Mouse (Mus musculus) liver, postnatal 0 days (tissue): ENCODE results near the gene Hmbs. TPM values are rescaled to one million over a fixed set of nuclear protein-coding genes. Genes with fewer than 3 reads are reported as not detected.
A peak's percentile ranks its signal among the peaks of the same experiment; 100 is the strongest.
"Not testable (repeated sequence)": the region's sequence is repeated elsewhere in the genome, so short reads cannot be mapped to it uniquely, and the experiment has no call there.

Experiments
- ATAC-seq: fragments of 200-750 bp; cut with Nextera tagmentation; 2 replicates; pipeline ENCODE4 v1.8.0; 2017; ENCODE audit warnings: mild to moderate bottlenecking, moderate library complexity
- DNase-seq: peaks from one replicate; pipeline ENCODE4 v3.0.0-alpha.2; 2016
- H3K27ac ChIP-seq: fragments of 300-500 bp; sonication (generic); 2 replicates; pipeline ENCODE4 v1.5.1; 2014; ENCODE audit warnings: antibody characterized with exemption, moderate library complexity, mild to moderate bottlenecking, low read depth
- H3K27me3 ChIP-seq: fragments of 300-500 bp; sonication (generic); 2 replicates; pipeline ENCODE4 v1.6.1; 2014; ENCODE audit warnings: low read length, control low read depth, mixed read lengths; ENCODE audit not compliant: insufficient read depth
- H3K36me3 ChIP-seq: fragments of 300-500 bp; sonication (generic); replicated peaks from 2 replicates; pipeline ENCODE4 v1.6.1; 2014; ENCODE audit warnings: mild to moderate bottlenecking, control low read depth, low read length, moderate library complexity, mixed read lengths; ENCODE audit not compliant: insufficient read depth
- H3K4me1 ChIP-seq: fragments of 300-500 bp; sonication (generic); 2 replicates; pipeline ENCODE4 v1.6.1; 2014; ENCODE audit warnings: antibody characterized with exemption, mild to moderate bottlenecking, control low read depth; ENCODE audit not compliant: insufficient read depth
- H3K4me2 ChIP-seq: fragments of 300-500 bp; sonication (generic); 2 replicates; pipeline ENCODE4 v1.6.1; 2014; ENCODE audit warnings: low read depth, mild to moderate bottlenecking, low read length, moderate library complexity, mixed read lengths
- H3K4me3 ChIP-seq: fragments of 300-500 bp; sonication (generic); 2 replicates; pipeline ENCODE4 v1.5.1; 2014; ENCODE audit warnings: low read depth, low read length
- H3K9ac ChIP-seq: fragments of 300-500 bp; sonication (generic); replicated peaks from 2 replicates; pipeline ENCODE4 v1.6.1; 2014; ENCODE audit warnings: mild to moderate bottlenecking, moderate library complexity
- H3K9me3 ChIP-seq: fragments of 300-500 bp; sonication (generic); 2 replicates; pipeline ENCODE4 v1.6.1; 2016; ENCODE audit warnings: mild to moderate bottlenecking, control low read depth, low read length, mixed read lengths
- CTCF ChIP-seq: sonication (generic); IDR thresholded peaks from 2 replicates; pipeline ENCODE4 v1.5.1; 2016; ENCODE audit warnings: antibody characterized with exemption, low read depth
- EP300 ChIP-seq: IDR thresholded peaks from 2 replicates; pipeline ENCODE4 v1.6.1; 2016; ENCODE audit warnings: antibody characterized with exemption, low read depth, mild to moderate bottlenecking
- WGBS: fragments of 180-500 bp; shearing (Covaris S2); extraction: QIAGEN DNeasy Blood & Tissue Kit; methylation state at CpG from one replicate; pipeline ENCODE4 v1.1.7; 2014; ENCODE audit not compliant: insufficient replicate concordance; 5-methylcytosine and 5-hydroxymethylcytosine counted together
- polyA plus RNA-seq: library from polyadenylated mRNA; unstranded; fragments of >200 nt; fragmentation: Nextera tagmentation; extraction: Ambion mirVana; gene quantifications from 2 replicates; pipeline ENCODE4 v1.2.1, GENCODE M21; 2015

Hmbs gene
- polyA plus RNA-seq, 1 experiment from 2014 or later, result 539 TPM

DNA sequence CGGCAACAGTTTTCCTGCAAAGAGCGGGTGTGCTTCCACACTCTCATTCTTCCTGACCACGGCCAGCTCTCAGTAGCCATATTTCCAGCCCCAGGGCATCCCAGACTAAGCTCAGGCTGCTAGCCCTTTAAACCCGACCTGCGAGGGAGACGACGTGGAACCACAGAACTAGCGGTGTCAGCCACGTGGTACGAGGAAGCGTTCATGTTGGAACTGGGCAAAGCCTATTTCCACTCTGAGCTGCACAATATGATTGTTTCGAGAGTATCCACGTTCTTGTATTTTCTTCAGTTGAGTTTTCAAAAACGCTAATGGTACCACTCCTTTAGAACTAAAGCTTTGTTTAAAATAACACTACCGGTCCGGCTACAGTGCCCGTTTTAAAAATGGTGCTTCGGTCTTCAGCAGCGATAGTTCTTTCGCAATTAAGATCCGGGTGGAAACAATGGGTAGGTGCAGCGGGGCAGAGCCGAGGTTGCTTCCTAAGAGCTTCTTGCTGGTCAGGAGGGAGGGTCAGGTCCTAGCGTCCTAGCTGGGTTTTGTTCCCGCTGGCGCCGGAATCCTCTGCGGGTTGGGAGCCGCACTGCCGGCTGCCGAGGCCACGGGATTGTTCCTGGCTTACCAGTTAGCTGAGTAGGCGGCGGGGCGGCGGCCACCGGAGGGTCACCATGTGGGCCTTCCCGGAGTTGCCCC lies 17.5 kb downstream of the Hmbs start:
- H3K9me3 ChIP-seq, result no peaks in the 10 kb centered on the region
- peak overlapping the region; percentile 86 for H3K4me3 ChIP-seq
- peak overlapping the region; percentile 93 for H3K27ac ChIP-seq
- H3K27me3 ChIP-seq, result no peaks in the 10 kb centered on the region
- peaks cover 15% of the 10 kb centered on the region for H3K4me1 ChIP-seq
- under 1% methylated on average over 38 of the region's 38 CpGs for WGBS
- ATAC-seq, result peak; percentile 93
- H3K9ac ChIP-seq, result peak overlapping the region; percentile 90
- peaks cover 15% of the 10 kb centered on the region for H3K36me3 ChIP-seq
- TF ChIP-seq CTCF (no peak), EP300 (peak; percentile 56)
- peak; percentile 80 for DNase-seq
- peak overlapping the region; percentile 87 for H3K4me2 ChIP-seq

DNA sequence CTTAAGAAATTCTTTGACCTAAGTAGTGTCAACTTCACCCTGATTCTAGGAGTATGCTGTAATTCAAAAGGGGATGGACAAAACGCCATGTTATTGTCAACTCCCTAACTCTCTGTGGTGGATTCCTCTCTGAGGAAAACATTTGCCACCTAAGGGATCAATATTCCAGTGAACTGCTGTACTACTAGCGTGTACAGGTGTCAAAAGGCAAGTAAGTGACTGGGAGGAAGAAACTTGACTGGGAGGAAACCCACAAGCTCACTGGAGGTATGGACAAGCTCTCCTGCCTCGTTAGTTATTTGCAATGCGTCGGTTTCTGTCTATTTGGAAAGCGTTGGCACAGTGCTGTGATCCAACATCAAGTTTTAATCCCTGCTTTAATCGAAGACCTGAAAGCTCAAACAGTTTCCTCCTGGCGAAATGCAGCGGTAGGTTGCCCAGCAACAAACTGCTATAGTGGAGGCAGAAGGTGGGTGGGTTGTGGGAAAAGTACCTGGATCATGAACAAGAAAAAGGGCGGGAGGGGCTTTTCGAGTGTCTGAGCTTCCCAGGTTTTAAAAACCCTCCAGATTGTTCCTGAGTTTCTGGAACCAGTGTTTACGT lies 18.2 kb downstream of the Hmbs start, which contains the start of gene Dpagt1:
TSS of gene Dpagt1 (plus strand) at position 252 of the 603 bp plus-strand sequence.
- Histone ChIP-seq H3K36me3 (peaks cover 10% of the 10 kb centered on the region), H3K27ac (peak within 1 kb of the TSS; percentile 93), H3K4me3 (peak within 1 kb of the TSS; percentile 86), H3K27me3 (no peaks in the 10 kb centered on the region), H3K4me1 (peaks cover 21% of the 10 kb centered on the region), H3K9ac (peak within 1 kb of the TSS; percentile 90), H3K4me2 (peak within 1 kb of the TSS; percentile 87), H3K9me3 (no peaks in the 10 kb centered on the region)
- peak; percentile 42 for ATAC-seq
- WGBS, result 4% methylated on average over 12 of the region's 12 CpGs
- TF ChIP-seq CTCF, result no peak
- no peak for TF ChIP-seq EP300
- DNase-seq, result no peak

- Histone ChIP-seq H3K4me1 (peaks cover 26% of the 10 kb centered on the region), H3K9ac (0 out of 2 replicates have a peak overlapping the region, but pooled peaks have one; percentile 90), H3K4me2 (peak overlapping the region; percentile 87; the same call in 1 of the 2 replicates), H3K27ac (peak overlapping the region; percentile 93)
- WGBS, result 59% methylated on average over 6 of the region's 8 CpGs
- H3K9me3 ChIP-seq, DNase-seq, H3K27me3 ChIP-seq, H3K4me3 ChIP-seq, ATAC-seq, H3K36me3 ChIP-seq: not testable (repeated sequence)
Observed at GRCm38 (mm10) chr9:44325032-44325767, 18.8 kb downstream of the Hmbs start.

DNA sequence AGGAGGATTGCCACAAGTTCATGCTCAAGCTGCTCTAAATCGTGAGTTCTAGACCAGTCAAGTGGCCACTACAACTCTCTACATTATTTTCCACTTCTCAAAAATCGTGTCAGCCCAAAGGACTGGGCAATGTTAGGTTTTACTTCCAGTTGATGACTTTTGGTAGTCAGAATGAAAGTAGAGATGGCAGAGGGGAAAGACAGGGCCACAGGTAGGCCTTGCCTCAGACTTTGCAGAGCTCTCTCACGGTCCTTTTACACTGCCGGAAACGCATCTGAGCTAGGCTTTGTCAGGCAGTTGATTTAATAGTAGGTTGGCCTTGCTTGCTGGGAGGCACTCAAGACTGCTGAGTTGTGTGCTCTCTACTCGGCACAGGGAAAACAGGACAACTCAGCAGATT lies 19.9 kb downstream of the Hmbs start:
- 86% methylated on average over 6 of the region's 6 CpGs for WGBS

GRCm38 (mm10) chr9:44323656-44324055 lies 20.4 kb downstream of the Hmbs start:
- H3K9ac ChIP-seq, H3K9me3 ChIP-seq, H3K4me2 ChIP-seq, ATAC-seq, H3K27me3 ChIP-seq, H3K4me3 ChIP-seq, H3K36me3 ChIP-seq, DNase-seq, H3K27ac ChIP-seq: not testable (repeated sequence)
- H3K4me1 ChIP-seq, result peaks cover 32% of the 10 kb centered on the region
- TF ChIP-seq CTCF, result peak; percentile 37
- WGBS, result 61% methylated on average over 4 of the region's 4 CpGs

More for the DNA sequence above, 19.9 kb downstream of the Hmbs start:
- no peaks in the 10 kb centered on the region for H3K27me3 ChIP-seq
- H3K9ac ChIP-seq, result no peak overlapping the region
- TF ChIP-seq CTCF, result no peak
- TF ChIP-seq EP300, result no peak
- H3K4me3 ChIP-seq, result no peak overlapping the region
- ATAC-seq, result no peak
- H3K4me1 ChIP-seq, result peaks cover 28% of the 10 kb centered on the region
- H3K9me3 ChIP-seq, result no peaks in the 10 kb centered on the region
- H3K27ac ChIP-seq, result no peak overlapping the region
- DNase-seq, result no peak
- H3K4me2 ChIP-seq, result no peak overlapping the region
- no peaks in the 10 kb centered on the region; the same call in 1 of the 2 replicates for H3K36me3 ChIP-seq

GRCm38 (mm10) chr9:44320799-44321133 lies 23.3 kb downstream of the Hmbs start:
- WGBS, result 26% methylated on average over 6 of the region's 6 CpGs

More at GRCm38 (mm10) chr9:44320799-44321133, 23.3 kb downstream of the Hmbs start:
- Histone ChIP-seq H3K4me1 (peaks cover 41% of the 10 kb centered on the region), H3K27ac (peak overlapping the region; percentile 74), H3K27me3 (no peaks in the 10 kb centered on the region), H3K36me3 (peaks cover 13% of the 10 kb centered on the region), H3K4me2 (peak overlapping the region; percentile 92), H3K9ac (peak overlapping the region; percentile 81), H3K9me3 (no peaks in the 10 kb centered on the region), H3K4me3 (peak overlapping the region; percentile 95; the same call in 1 of the 2 replicates)
- ATAC-seq (peak; percentile 11), DNase-seq (no peak)
- TF ChIP-seq EP300 (no peak), CTCF (no peak)
